Mouse (Mus musculus): Measurements from ENCODE around the gene Ccdc194. TPM values are rescaled to one million over a fixed set of nuclear protein-coding genes. Genes with fewer than 3 reads are reported as not detected.

Ccdc194 gene
- total and polyA plus RNA-seq, 3 experiments, result 0.10 TPM; not detected in 2

- Histone ChIP-seq H3K79me2 (replicated peaks; ENCODE audit: control insufficient read depth, insufficient read depth, low read length) (no peaks in the 10 kb centered on the region), H3K36me3 (ENCODE audit: control insufficient read depth, insufficient read depth, low read length) (peaks cover 2% of the 10 kb centered on the region; the same call in 1 of the 2 replicates), H3K9ac (ENCODE audit: low read depth, low read length) (no peak overlapping the region), H3K27ac (peak overlapping the region; percentile 85), H3K4me1 (ENCODE audit: control insufficient read depth, insufficient read depth, low read length) (peaks cover 29% of the 10 kb centered on the region), H3K27me3 (ENCODE audit: control insufficient read depth, insufficient read depth, low read length) (no peaks in the 10 kb centered on the region), H3K4me3 (no peak overlapping the region)
- no peak for DNase-seq
- intact Hi-C loops (cut with DNase I), result loop anchor here (1.0 to 5.0 kb wide), 2 partner anchors 25 to 96 kb away; partner anchors contain the start of gene Pgls
- TF ChIP-seq CTCF (IDR thresholded peaks at IDR 0.05) (no peak), POLR2A (IDR thresholded peaks at IDR 0.05; ENCODE audit: insufficient read depth, low read depth, low read length) (no peak), EP300 (IDR thresholded peaks at IDR 0.05; ENCODE audit: insufficient read depth, low read depth, low read length) (no peak)
- 57% methylated on average over 5 of the region's 5 CpGs for WGBS
These were observed 29.7 kb downstream of the Ccdc194 start for GRCm38 (mm10) chr8:71495811-71496210.

- 0 out of 2 replicates have a peak overlapping the region, but pooled peaks have one; percentile 34 for H3K4me3 ChIP-seq
These were observed 30.5 kb downstream of the Ccdc194 start for GRCm38 (mm10) chr8:71495039-71495438.

GRCm38 (mm10) chr8:71488454-71488853 is 37.1 kb downstream of the Ccdc194 start:
- DNase-seq, result peak; percentile 89 to 90
- intact Hi-C loops (cut with DNase I), result loop anchor here (2.0 kb wide), 1 partner anchor 48 kb away; no protein-coding TSS in a partner anchor

More at GRCm38 (mm10) chr8:71495039-71495438, 30.5 kb downstream of the Ccdc194 start:
- peak overlapping the region; percentile 85 for H3K27ac ChIP-seq
- intact Hi-C loops (cut with DNase I), result loop anchor here (1.0 to 5.0 kb wide), 2 partner anchors 26 to 97 kb away; partner anchors contain the start of gene Pgls
- H3K9ac ChIP-seq (ENCODE audit: low read depth, low read length), result no peak overlapping the region
- peaks cover 2% of the 10 kb centered on the region; the same call in 1 of the 2 replicates for H3K36me3 ChIP-seq (ENCODE audit: control insufficient read depth, insufficient read depth, low read length)
- no peaks in the 10 kb centered on the region for H3K27me3 ChIP-seq (ENCODE audit: control insufficient read depth, insufficient read depth, low read length)
- peak; percentile 88 to 91 for DNase-seq
- H3K79me2 ChIP-seq (replicated peaks; ENCODE audit: control insufficient read depth, insufficient read depth, low read length), result no peaks in the 10 kb centered on the region
- TF ChIP-seq CTCF (IDR thresholded peaks at IDR 0.05) (peak; percentile 81), POLR2A (IDR thresholded peaks at IDR 0.05; ENCODE audit: insufficient read depth, low read depth, low read length) (no peak), EP300 (IDR thresholded peaks at IDR 0.05; ENCODE audit: insufficient read depth, low read depth, low read length) (peak; percentile 57; the same call in 1 of the 2 replicates)
- WGBS, result 5% methylated on average over 16 of the region's 16 CpGs
- H3K4me1 ChIP-seq (ENCODE audit: control insufficient read depth, insufficient read depth, low read length), result peaks cover 29% of the 10 kb centered on the region

GRCm38 (mm10) chr8:71487691-71488445 is 37.6 kb downstream of the Ccdc194 start, which contains the start of gene Gtpbp3:
Gene Gtpbp3 (plus strand): TSS chr8:71488103.
- under 1% methylated on average over 33 of the region's 33 CpGs for WGBS
- Histone ChIP-seq H3K36me3 (ENCODE audit: control insufficient read depth, insufficient read depth, low read length) (no peaks in the 10 kb centered on the region), H3K4me3 (peak within 1 kb of the TSS; percentile 74), H3K27ac (peak within 1 kb of the TSS; percentile 95), H3K4me1 (ENCODE audit: control insufficient read depth, insufficient read depth, low read length) (peaks cover 7% of the 10 kb centered on the region), H3K79me2 (replicated peaks; ENCODE audit: control insufficient read depth, insufficient read depth, low read length) (no peaks in the 10 kb centered on the region; the same call in 1 of the 2 replicates), H3K9ac (ENCODE audit: low read depth, low read length) (peak within 1 kb of the TSS; percentile 96), H3K27me3 (ENCODE audit: control insufficient read depth, insufficient read depth, low read length) (no peaks in the 10 kb centered on the region)
- TF ChIP-seq CTCF (IDR thresholded peaks at IDR 0.05) (no peak), POLR2A (IDR thresholded peaks at IDR 0.05; ENCODE audit: insufficient read depth, low read depth, low read length) (no peak; the same call in 1 of the 2 replicates), EP300 (IDR thresholded peaks at IDR 0.05; ENCODE audit: insufficient read depth, low read depth, low read length) (no peak)
- intact Hi-C loops (cut with DNase I), result loop anchor here (2.0 kb wide), 1 partner anchor 47 kb away; no protein-coding TSS in a partner anchor
- peak; percentile 87 to 89 for DNase-seq

More at GRCm38 (mm10) chr8:71488454-71488853, 37.1 kb downstream of the Ccdc194 start:
- no peaks in the 10 kb centered on the region; the same call in 1 of the 2 replicates for H3K79me2 ChIP-seq (replicated peaks; ENCODE audit: control insufficient read depth, insufficient read depth, low read length)
- TF ChIP-seq POLR2A (IDR thresholded peaks at IDR 0.05; ENCODE audit: insufficient read depth, low read depth, low read length) (peak; percentile 87), EP300 (IDR thresholded peaks at IDR 0.05; ENCODE audit: insufficient read depth, low read depth, low read length) (0 out of 2 replicates have a peak, but pooled peaks have one; percentile 63), CTCF (IDR thresholded peaks at IDR 0.05) (peak; percentile 20; the same call in 1 of the 2 replicates)
- peak overlapping the region; percentile 74 for H3K4me3 ChIP-seq
- no peaks in the 10 kb centered on the region for H3K36me3 ChIP-seq (ENCODE audit: control insufficient read depth, insufficient read depth, low read length)
- H3K27me3 ChIP-seq (ENCODE audit: control insufficient read depth, insufficient read depth, low read length), result no peaks in the 10 kb centered on the region
- under 1% methylated on average over 22 of the region's 22 CpGs for WGBS
- H3K9ac ChIP-seq (ENCODE audit: low read depth, low read length), result peak overlapping the region; percentile 96
- H3K4me1 ChIP-seq (ENCODE audit: control insufficient read depth, insufficient read depth, low read length), result peaks cover 7% of the 10 kb centered on the region
- H3K27ac ChIP-seq, result peak overlapping the region; percentile 95

GRCm38 (mm10) chr8:71486136-71486529 is 39.4 kb downstream of the Ccdc194 start:
- Histone ChIP-seq H3K79me2 (replicated peaks; ENCODE audit: control insufficient read depth, insufficient read depth, low read length) (no peaks in the 10 kb centered on the region; the same call in 1 of the 2 replicates), H3K4me1 (ENCODE audit: control insufficient read depth, insufficient read depth, low read length) (peaks cover 7% of the 10 kb centered on the region), H3K27ac (peak overlapping the region; percentile 88), H3K4me3 (peak overlapping the region; percentile 82; the same call in 1 of the 2 replicates), H3K36me3 (ENCODE audit: control insufficient read depth, insufficient read depth, low read length) (no peaks in the 10 kb centered on the region), H3K9ac (ENCODE audit: low read depth, low read length) (no peak overlapping the region), H3K27me3 (ENCODE audit: control insufficient read depth, insufficient read depth, low read length) (no peaks in the 10 kb centered on the region)
- DNase-seq, result no peak
- no peak for TF ChIP-seq EP300 (IDR thresholded peaks at IDR 0.05; ENCODE audit: insufficient read depth, low read depth, low read length)
- no peak for TF ChIP-seq POLR2A (IDR thresholded peaks at IDR 0.05; ENCODE audit: insufficient read depth, low read depth, low read length)
- TF ChIP-seq CTCF (IDR thresholded peaks at IDR 0.05), result no peak
- intact Hi-C loops (cut with DNase I), result no loop called here
- WGBS, result 11% methylated on average over 7 of the region's 7 CpGs

Measured in heart, adult 2 months (tissue).